Mouse (Mus musculus) brain, embryonic 14.5 days (tissue): ENCODE measurements at regions not wholly inside any gene's neighbourhood (a gene's known extent, or its start where the extent isn't known, plus 50 kb on each side); places are given as distances from the start of the nearest gene placed in this dataset.

Source experiments
- CTCF ChIP-seq: fragments of 200-500 bp; IDR thresholded peaks from 2 replicates; pipeline ENCODE4 v1.5.1; 2012; ENCODE audit warnings: inconsistent platforms, mild to moderate bottlenecking, moderate library complexity, borderline replicate concordance; ENCODE audit not compliant: insufficient read depth, insufficient read length; ENCODE audit errors: extremely low read depth
- POLR2A ChIP-seq: fragments of 200-500 bp; IDR thresholded peaks from 2 replicates; pipeline ENCODE4 v1.6.1; 2012; ENCODE audit warnings: mild to moderate bottlenecking, inconsistent platforms, borderline replicate concordance; ENCODE audit not compliant: poor library complexity, insufficient read depth, insufficient read length, severe bottlenecking; ENCODE audit errors: extremely low read depth

GRCm38 (mm10) chr3:21986164-21986892 is 90.1 kb upstream of the Tbl1xr1 start:
- no peak for TF ChIP-seq CTCF
- TF ChIP-seq POLR2A: no peak
